Mouse (Mus musculus) heart, postnatal 0 days (tissue): ENCODE results near the gene Vrk1.

ENCODE experiments used
- CTCF ChIP-seq: IDR thresholded peaks from 2 replicates; pipeline ENCODE4 v1.5.1; 2016; ENCODE audit warnings: antibody characterized with exemption, control low read depth, low read depth
- EP300 ChIP-seq: IDR thresholded peaks from 2 replicates; pipeline ENCODE4 v1.6.1; 2016; ENCODE audit warnings: antibody characterized with exemption, low read depth

DNA sequence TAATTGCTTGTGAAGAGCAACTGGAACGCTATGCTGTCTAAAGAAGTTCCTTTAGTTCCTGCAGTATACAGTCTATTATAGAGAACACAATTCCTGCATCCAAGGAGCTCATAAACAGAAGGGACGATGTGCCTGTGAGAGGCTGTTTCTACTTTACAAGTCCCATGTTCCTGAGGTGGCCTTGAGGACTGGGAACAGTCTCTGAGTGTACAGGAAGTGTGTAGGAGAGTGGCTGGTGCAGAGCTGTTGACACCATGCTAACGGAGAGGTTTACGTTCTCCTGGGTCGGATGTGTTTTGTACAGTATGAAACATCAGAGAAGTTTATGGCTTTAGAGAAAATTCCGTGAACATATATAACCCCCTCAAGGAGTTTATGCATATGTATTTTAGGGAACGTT, 20.8 kb downstream of the Vrk1 start:
- no peak for TF ChIP-seq CTCF
- no peak for TF ChIP-seq EP300
